Mouse (Mus musculus) olfactory bulb, adult 2 months (tissue): ENCODE measurements around the gene Gm21750. TPM values are rescaled to one million over a fixed set of nuclear protein-coding genes. Genes with fewer than 3 reads are reported as not detected.

Experiments
- H3K27ac ChIP-seq: fragments of 200-500 bp; 2 replicates; pipeline ENCODE4 v1.5.1; 2012; ENCODE audit warnings: low read depth, low read length; ENCODE audit not compliant: insufficient read depth
- H3K4me1 ChIP-seq: fragments of 200-500 bp; 2 replicates; pipeline ENCODE4 v1.6.1; 2012; ENCODE audit warnings: low read length; ENCODE audit not compliant: control insufficient read depth, insufficient read depth
- H3K4me3 ChIP-seq: fragments of 200-500 bp; 2 replicates; pipeline ENCODE4 v1.5.1; 2012; ENCODE audit warnings: mild to moderate bottlenecking, low read depth, low read length, moderate library complexity; ENCODE audit not compliant: insufficient read depth
- CTCF ChIP-seq: fragments of 200-500 bp; IDR thresholded peaks from 2 replicates; pipeline ENCODE4 v1.5.1; 2012; ENCODE audit warnings: low read depth, mild to moderate bottlenecking, low read length, moderate library complexity; ENCODE audit not compliant: insufficient read depth
- POLR2A ChIP-seq: fragments of 200-500 bp; IDR thresholded peaks from 2 replicates; pipeline ENCODE4 v1.6.1; 2012; ENCODE audit warnings: mild to moderate bottlenecking, low read depth, low read length, moderate library complexity; ENCODE audit not compliant: insufficient read depth
- WGBS: fragments of 180-500 bp; shearing (Covaris S2); methylation state at CpG from one replicate; pipeline ENCODE4 v1.1.7; 2018; 5-methylcytosine and 5-hydroxymethylcytosine counted together
- polyA plus RNA-seq: library from polyadenylated mRNA; stranded (reverse); fragments of >200 nt; gene quantifications from 2 replicates; pipeline ENCODE4 v1.2.4, GENCODE M21; 2012; ENCODE audit warnings: low replicate concordance; ENCODE audit not compliant: missing spikeins, insufficient read depth, insufficient read length

Gene Gm21750
- polyA plus RNA-seq, 1 experiment, result not detected

- no peak overlapping the region for H3K4me3 ChIP-seq
- no peak for TF ChIP-seq CTCF
- no peak for TF ChIP-seq POLR2A
- 53% methylated on average over 2 of the region's 2 CpGs for WGBS
Measured at GRCm38 (mm10) chr14:73670091-73670490, 9.1 kb downstream of the Gm21750 start.

GRCm38 (mm10) chr14:73687726-73688125 is 26.7 kb downstream of the Gm21750 start:
- 9% methylated on average over 4 of the region's 4 CpGs for WGBS
- no peak for TF ChIP-seq CTCF
- TF ChIP-seq POLR2A, result no peak
- Histone ChIP-seq H3K4me1 (0 out of 2 replicates have a peak, but pooled peaks cover 2% of the 10 kb centered on the region), H3K27ac (no peak overlapping the region), H3K4me3 (no peak overlapping the region)

More at GRCm38 (mm10) chr14:73670091-73670490, 9.1 kb downstream of the Gm21750 start:
- H3K4me1 ChIP-seq, result no peaks in the 10 kb centered on the region
- no peak overlapping the region for H3K27ac ChIP-seq

GRCm38 (mm10) chr14:73688427-73688826 is 27.4 kb downstream of the Gm21750 start:
- 37% methylated on average over 2 of the region's 2 CpGs for WGBS
- Histone ChIP-seq H3K4me1 (0 out of 2 replicates have a peak, but pooled peaks cover 2% of the 10 kb centered on the region), H3K4me3 (no peak overlapping the region), H3K27ac (peak overlapping the region; percentile 70)
- TF ChIP-seq CTCF (no peak), POLR2A (no peak)

GRCm38 (mm10) chr14:73700256-73700655 is 39.2 kb downstream of the Gm21750 start:
- no peak for TF ChIP-seq POLR2A
- TF ChIP-seq CTCF, result no peak
- WGBS, result 43% methylated on average over 1 of the region's 1 CpGs
- Histone ChIP-seq H3K27ac (no peak overlapping the region), H3K4me1 (no peaks in the 10 kb centered on the region), H3K4me3 (no peak overlapping the region)

GRCm38 (mm10) chr14:73709412-73710110 is 48.5 kb downstream of the Gm21750 start:
- TF ChIP-seq POLR2A (no peak), CTCF (no peak)
- H3K27ac ChIP-seq, result no peak overlapping the region
- WGBS, result 86% methylated on average over 9 of the region's 9 CpGs

More at GRCm38 (mm10) chr14:73709412-73710110, 48.5 kb downstream of the Gm21750 start:
- H3K4me1 ChIP-seq, result no peaks in the 10 kb centered on the region
- no peak overlapping the region for H3K4me3 ChIP-seq

Other genes starting within 250 kb of the Gm21750 start
- gene Med4, start 151.2 kb upstream of the Gm21750 start, polyA plus RNA-seq, result not detected in 2 replicates
- gene Sucla2, start 135.9 kb upstream of the Gm21750 start, polyA plus RNA-seq, result 392 TPM in 1 of 2 replicates, not detected in the other
- gene Nudt15, start 113.0 kb upstream of the Gm21750 start, polyA plus RNA-seq, result not detected in 2 replicates